Mouse (Mus musculus): ENCODE data around the gene Rhebl1. TPM values are rescaled to one million over a fixed set of nuclear protein-coding genes. Genes with fewer than 3 reads are reported as not detected.

The Rhebl1 gene
- polyA plus RNA-seq, 1 experiment = 14.8 TPM

GRCm38 (mm10) chr15:98880978-98881655, 13.2 kb downstream of the Rhebl1 start:
- WGBS = under 1% methylated on average over 48 of the region's 48 CpGs
- peak; percentile 83 for DNase-seq (ENCODE audit: low read depth, low spot score)

GRCm38 (mm10) chr15:98877331-98877730, 17.0 kb downstream of the Rhebl1 start:
- no peak for DNase-seq (ENCODE audit: low read depth, low spot score)
- WGBS = 12% methylated on average over 3 of the region's 3 CpGs

- DNase-seq (ENCODE audit: low read depth, low spot score) = no peak
- WGBS = 2% methylated on average over 51 of the region's 51 CpGs
Observed at GRCm38 (mm10) chr15:98871916-98872888, 22.1 kb downstream of the Rhebl1 start.

GRCm38 (mm10) chr15:98871070-98871915, 23.0 kb downstream of the Rhebl1 start, which contains the start of gene Kmt2d:
Gene Kmt2d (minus strand): TSS chr15:98871204.
- no peak for DNase-seq (ENCODE audit: low read depth, low spot score)

GRCm38 (mm10) chr15:98870179-98871069, 23.9 kb downstream of the Rhebl1 start:
- under 1% methylated on average over 16 of the region's 16 CpGs for WGBS
- DNase-seq (ENCODE audit: low read depth, low spot score) = no peak

More at GRCm38 (mm10) chr15:98871070-98871915, 23.0 kb downstream of the Rhebl1 start, which contains the start of gene Kmt2d:
- WGBS = under 1% methylated on average over 90 of the region's 94 CpGs

DNA sequence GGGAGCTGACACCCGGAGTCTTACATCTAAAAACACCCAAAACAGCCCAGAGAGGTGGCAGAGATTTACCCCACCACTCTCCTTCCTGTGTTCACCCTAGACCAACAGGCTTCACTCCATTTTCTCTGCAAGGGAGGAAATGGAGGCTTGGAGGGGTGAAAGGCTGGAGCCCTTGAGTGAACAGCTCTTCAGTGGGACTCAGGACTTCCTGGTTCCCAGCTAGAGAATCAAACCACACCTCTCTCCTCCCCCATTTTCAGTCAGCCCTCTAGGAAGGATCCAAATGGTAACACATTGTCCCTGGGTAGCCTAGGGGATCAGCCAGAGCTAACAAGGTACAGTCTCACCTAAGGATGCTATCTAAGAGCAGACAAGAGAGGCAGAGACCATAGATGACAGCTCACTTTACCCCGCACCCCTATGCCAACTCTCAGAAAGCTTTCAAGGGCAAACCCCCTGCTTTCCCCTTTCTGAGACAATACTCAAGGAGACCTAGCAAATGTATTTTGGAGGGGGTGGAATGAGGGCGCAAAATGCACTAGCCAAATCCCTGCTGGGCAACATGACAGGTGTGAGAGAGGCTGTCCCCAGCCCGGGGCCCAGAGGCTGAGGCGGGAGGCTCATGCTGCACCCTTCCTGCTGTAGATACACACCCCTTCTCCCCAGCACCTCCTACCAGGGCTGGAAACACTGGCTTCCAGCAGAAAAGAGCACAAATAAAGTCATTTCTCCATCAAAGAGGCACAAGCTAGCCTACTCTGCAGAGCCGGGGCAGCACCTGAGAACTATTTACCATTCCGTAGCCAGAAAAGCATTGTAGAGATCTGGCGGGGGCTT, 24.8 kb downstream of the Rhebl1 start:
- WGBS = 3% methylated on average over 8 of the region's 8 CpGs

GRCm38 (mm10) chr15:98868346-98869063, 25.8 kb downstream of the Rhebl1 start:
- DNase-seq (ENCODE audit: low read depth, low spot score) = no peak
- 45% methylated on average over 11 of the region's 11 CpGs for WGBS

More for the DNA sequence above, 24.8 kb downstream of the Rhebl1 start:
- DNase-seq (ENCODE audit: low read depth, low spot score) = no peak

DNA sequence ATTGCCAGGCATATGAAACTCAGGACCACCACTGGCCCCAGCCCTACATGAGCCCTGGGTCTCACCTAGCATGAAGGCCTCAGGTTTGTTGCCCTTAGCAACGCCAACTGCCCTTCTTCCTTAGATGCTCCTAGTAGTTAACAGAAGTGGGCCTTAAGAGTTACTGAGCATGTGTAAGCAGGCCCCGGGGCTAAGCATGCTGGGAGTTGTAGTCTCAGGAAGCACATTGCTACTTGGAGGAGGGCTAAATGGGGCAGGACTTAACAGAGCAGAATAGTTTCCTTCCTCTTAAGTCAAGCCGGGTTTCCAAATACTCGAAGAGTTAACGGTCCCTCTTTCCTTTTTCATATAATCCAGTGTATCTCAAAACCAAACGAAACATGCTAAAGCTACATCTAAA, 27.0 kb downstream of the Rhebl1 start:
- WGBS = 19% methylated on average over 6 of the region's 6 CpGs
- no peak for DNase-seq (ENCODE audit: low read depth, low spot score)

DNA sequence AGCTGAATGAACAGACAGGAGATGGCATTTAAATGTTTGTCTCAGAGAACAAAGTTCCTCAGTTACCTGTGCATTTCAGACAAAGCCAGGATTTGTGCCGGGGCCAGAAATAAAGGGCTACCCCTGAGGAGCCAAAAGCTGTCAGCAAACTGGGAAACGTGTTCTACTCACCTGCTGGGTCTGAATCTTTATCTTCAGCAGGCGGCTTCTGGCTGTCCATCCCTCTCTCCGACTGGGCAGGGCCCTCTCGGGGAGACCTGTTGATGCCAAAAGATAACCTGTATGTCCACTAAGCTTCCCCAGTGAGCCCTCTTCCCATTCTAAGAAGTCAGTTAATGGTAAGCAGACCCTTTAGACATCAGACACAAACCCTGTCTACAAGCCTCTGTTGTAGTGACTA, 27.8 kb downstream of the Rhebl1 start:
- no peak for DNase-seq (ENCODE audit: low read depth, low spot score)
- 83% methylated on average over 5 of the region's 5 CpGs for WGBS

- no peak for DNase-seq (ENCODE audit: low read depth, low spot score)
- 93% methylated on average over 8 of the region's 8 CpGs for WGBS
Observed at GRCm38 (mm10) chr15:98865771-98866170, 28.6 kb downstream of the Rhebl1 start.

GRCm38 (mm10) chr15:98864951-98865350, 29.4 kb downstream of the Rhebl1 start:
- 94% methylated on average over 6 of the region's 6 CpGs for WGBS
- DNase-seq (ENCODE audit: low read depth, low spot score) = no peak

DNA sequence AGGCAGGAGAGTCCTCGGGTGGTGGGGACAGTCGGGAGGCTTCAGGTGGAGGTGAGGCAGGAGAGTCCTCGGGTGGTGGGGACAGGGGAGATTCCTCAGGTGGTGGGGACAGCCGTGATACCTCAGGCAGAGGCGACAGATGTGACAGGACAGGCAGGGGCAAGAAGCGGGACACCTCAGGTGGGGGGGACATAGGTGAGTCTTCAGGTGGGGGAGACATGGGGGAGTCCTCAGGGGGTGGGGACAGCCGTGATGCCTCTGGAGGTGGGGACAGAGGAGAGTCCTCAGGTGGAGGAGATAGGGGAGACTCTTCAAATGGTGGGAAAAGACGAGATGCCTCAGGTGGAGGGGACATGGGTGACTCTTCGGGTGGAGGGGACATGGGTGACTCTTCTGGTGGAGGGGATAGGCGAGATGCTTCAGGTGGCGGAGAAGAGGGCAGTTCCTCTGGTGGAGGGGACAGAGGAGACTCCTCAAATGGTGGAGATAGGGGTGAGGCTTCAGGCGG, 30.8 kb downstream of the Rhebl1 start:
- DNase-seq (ENCODE audit: low read depth, low spot score) = no peak
- 92% methylated on average over 12 of the region's 12 CpGs for WGBS

DNA sequence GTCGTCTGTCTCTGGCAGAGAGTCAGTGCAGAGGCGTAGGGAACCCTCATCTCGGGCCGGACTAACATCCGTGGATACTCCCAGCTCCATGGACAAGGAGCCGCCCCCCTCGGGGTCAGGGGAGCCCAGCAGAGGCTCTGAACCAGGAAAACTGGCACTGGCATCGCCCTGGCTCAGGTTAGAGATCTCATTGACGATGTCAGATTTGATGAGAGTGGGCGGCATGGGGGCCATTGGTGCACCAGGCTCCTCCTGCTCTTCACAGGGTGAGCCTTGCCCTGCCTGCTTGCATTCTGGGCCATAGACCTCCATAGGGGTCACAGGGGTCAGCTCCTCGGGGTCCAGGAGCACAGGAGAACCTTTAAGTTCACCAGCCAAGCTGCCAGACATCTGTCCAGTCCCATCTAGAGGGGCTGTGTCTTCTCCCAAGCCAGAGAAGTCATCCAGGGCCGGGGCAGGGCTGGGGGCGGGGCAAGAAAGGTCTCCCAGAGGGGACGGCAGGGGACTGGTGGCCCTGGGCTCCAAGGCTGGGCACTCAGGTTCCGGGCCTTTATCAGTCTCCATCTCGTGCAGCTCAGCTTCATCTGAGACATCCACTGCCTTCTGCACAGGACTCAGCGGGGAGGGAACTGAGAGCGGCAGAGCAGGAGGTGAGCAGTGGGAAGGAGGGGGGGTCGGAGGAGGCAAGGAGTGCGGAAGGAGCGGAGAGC, 32.5 kb downstream of the Rhebl1 start:
- 84% methylated on average over 21 of the region's 21 CpGs for WGBS
- DNase-seq (ENCODE audit: low read depth, low spot score) = no peak

- 93% methylated on average over 18 of the region's 18 CpGs for WGBS
- no peak for DNase-seq (ENCODE audit: low read depth, low spot score)
Observed at GRCm38 (mm10) chr15:98860921-98861320, 33.4 kb downstream of the Rhebl1 start.

GRCm38 (mm10) chr15:98859319-98860043, 34.9 kb downstream of the Rhebl1 start:
- DNase-seq (ENCODE audit: low read depth, low spot score) = no peak
- 76% methylated on average over 9 of the region's 9 CpGs for WGBS

DNA sequence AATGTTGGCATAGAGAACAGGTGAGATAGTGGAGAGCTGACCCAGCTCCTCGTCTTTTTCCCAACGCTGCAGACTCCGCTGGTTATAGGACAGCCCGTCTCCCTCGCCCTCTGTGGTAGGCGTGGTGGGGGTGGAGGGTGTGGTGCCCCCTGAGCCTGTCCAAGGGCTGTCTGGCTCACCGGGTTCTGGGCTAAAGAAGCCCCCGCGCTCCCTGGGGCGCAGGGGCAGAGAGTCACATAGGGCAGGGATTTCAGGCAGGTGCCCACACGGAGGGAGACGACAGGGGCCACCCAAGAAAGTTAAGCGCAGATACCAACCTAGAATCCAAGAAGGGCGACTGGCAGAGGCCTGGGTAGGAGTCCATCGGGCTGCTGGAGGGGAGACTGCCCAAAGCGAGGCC, 40.1 kb downstream of the Rhebl1 start:
- DNase-seq (ENCODE audit: low read depth, low spot score) = no peak
- 86% methylated on average over 16 of the region's 16 CpGs for WGBS
